Mouse (Mus musculus) heart, postnatal 0 days (tissue): ENCODE measurements around the gene Mpig6b.

Experiments used
- CTCF ChIP-seq: IDR thresholded peaks from 2 replicates; pipeline ENCODE4 v1.5.1; 2016; ENCODE audit warnings: antibody characterized with exemption, control low read depth, low read depth
- EP300 ChIP-seq: IDR thresholded peaks from 2 replicates; pipeline ENCODE4 v1.6.1; 2016; ENCODE audit warnings: antibody characterized with exemption, low read depth

- TF ChIP-seq CTCF (no peak), EP300 (no peak)
These were observed 19.1 kb downstream of the Mpig6b start, which contains the start of gene Msh5 for GRCm38 (mm10) chr17:35046681-35047455.
